ENCODE assay signal across 8 mouse cellular contexts in the genomic region with DNA sequence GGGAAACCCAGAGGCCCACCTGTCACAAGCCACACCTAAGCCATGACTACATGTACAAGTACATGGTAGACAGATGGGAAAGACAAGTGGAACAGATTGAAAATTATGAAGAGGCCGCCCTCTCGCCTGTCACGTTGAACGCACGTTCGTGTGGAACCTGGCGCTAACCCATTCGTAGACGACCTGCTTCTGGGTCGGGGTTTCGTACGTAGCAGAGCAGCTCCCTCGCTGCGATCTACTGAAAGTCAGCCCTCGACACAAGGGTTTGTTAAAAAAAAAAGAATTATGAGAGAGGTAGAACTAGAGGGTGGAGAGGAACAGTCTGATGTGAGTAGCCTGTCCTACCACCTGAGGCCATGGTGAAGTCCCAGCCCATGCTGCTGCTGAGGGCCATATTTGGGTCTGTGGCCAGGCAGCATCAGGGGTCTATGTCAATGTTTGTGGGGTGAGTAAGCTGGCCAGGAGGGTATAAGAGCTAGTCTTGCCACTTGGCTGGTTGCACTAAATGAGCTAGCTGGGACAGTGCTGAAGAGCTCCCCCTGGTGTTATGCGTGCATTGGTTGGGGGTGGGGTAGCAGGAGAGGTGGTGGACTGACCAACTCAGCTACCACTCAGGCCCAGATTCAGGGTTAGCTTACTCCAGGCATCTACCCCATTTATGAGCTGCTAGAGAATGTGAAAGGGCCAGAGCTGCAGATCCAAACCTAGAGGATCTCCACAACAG. TPM values are rescaled to one million over a fixed set of nuclear protein-coding genes. Genes with fewer than 3 reads are reported as not detected.
A peak's percentile ranks its signal among the peaks of the same experiment; 100 is the strongest.
DNase-seq lines count a peak whose midpoint lies in the region; ATAC-seq and TF ChIP-seq lines count a peak whose summit lies in the region.

No protein-coding gene starts in this region.

- no peak for DNase-seq in forebrain, postnatal 0 days
- DNase-seq in adrenal gland, adult 8-10 months, result peak; percentile 56
- peak; percentile 61 for DNase-seq in induced T-regulatory cell, adult 2 months (ENCODE audit: low read depth)
- DNase-seq in liver, adult 2 months (ENCODE audit: extremely low read depth, low read depth, low spot score), result peak; percentile 13
- peak; percentile 5 for DNase-seq in retina, postnatal 7 days (ENCODE audit: low read depth, low spot score)
- peak; percentile 63 for DNase-seq in thymus, postnatal 4 days

- H3K4me3 ChIP-seq in forebrain, postnatal 0 days (ENCODE audit: low read depth, low read length), result no peak overlapping the region
- H3K4me3 ChIP-seq in forebrain, embryonic 16.5 days (replicated peaks; ENCODE audit: low read length), result no peak overlapping the region
- H3K4me3 ChIP-seq in embryonic fibroblast, embryonic 13.5 days (ENCODE audit: insufficient read depth, low read length), result no peak overlapping the region
- no peak overlapping the region for H3K4me3 ChIP-seq in liver, adult 2 months (ENCODE audit: insufficient read depth, low read depth, low read length)

- 76% methylated on average over 16 of the region's 16 CpGs for WGBS in forebrain, postnatal 0 days
- WGBS in forebrain, embryonic 16.5 days, result 76% methylated on average over 16 of the region's 16 CpGs
- WGBS in liver, adult 2 months, result 89% methylated on average over 16 of the region's 16 CpGs

- H3K9ac ChIP-seq in forebrain, postnatal 0 days, result no peak overlapping the region
- H3K9ac ChIP-seq in forebrain, embryonic 16.5 days (replicated peaks; ENCODE audit: low read depth, low read length), result no peak overlapping the region
- H3K9ac ChIP-seq in liver, adult 2 months (ENCODE audit: low read depth, low read length), result no peak overlapping the region

- H3K9me3 ChIP-seq in forebrain, postnatal 0 days (ENCODE audit: low read length), result no peaks in the 10 kb centered on the region
- H3K9me3 ChIP-seq in forebrain, embryonic 16.5 days (ENCODE audit: control insufficient read depth, low read length), result no peaks in the 10 kb centered on the region

- peak; percentile 39 for TF ChIP-seq CTCF in forebrain, postnatal 0 days (IDR thresholded peaks at IDR 0.05; ENCODE audit: low read depth)
- peak; percentile 50; the same call in 1 of the 2 replicates for TF ChIP-seq CTCF in embryonic fibroblast, embryonic 13.5 days (IDR thresholded peaks at IDR 0.05; ENCODE audit: borderline replicate concordance, insufficient read depth, low read length)
- TF ChIP-seq CTCF in liver, adult 2 months (IDR thresholded peaks at IDR 0.05; ENCODE audit: low read depth, low read length), result peak; percentile 65

- peaks cover 4% of the 10 kb centered on the region; the same call in 1 of the 2 replicates for H3K79me2 ChIP-seq in liver, adult 2 months (ENCODE audit: control insufficient read depth, insufficient read depth, low read length)

- no peak overlapping the region for H3K27ac ChIP-seq in forebrain, postnatal 0 days (ENCODE audit: low read depth, low read length)
- H3K27ac ChIP-seq in forebrain, embryonic 16.5 days (ENCODE audit: low read length), result no peak overlapping the region
- H3K27ac ChIP-seq in embryonic fibroblast, embryonic 13.5 days (ENCODE audit: insufficient read depth, low read length), result no peak overlapping the region
- H3K27ac ChIP-seq in liver, adult 2 months (replicated peaks; ENCODE audit: insufficient read depth, low read depth, low read length), result no peak overlapping the region

- no peaks in the 10 kb centered on the region for H3K27me3 ChIP-seq in forebrain, postnatal 0 days (ENCODE audit: insufficient read depth, low read length)
- H3K27me3 ChIP-seq in forebrain, embryonic 16.5 days (replicated peaks; ENCODE audit: control insufficient read depth, insufficient read depth, low read length), result no peaks in the 10 kb centered on the region
- H3K27me3 ChIP-seq in liver, adult 2 months (ENCODE audit: control insufficient read depth, insufficient read depth, low read length), result no peaks in the 10 kb centered on the region

- no peak for TF ChIP-seq POLR2A in embryonic fibroblast, embryonic 13.5 days (IDR thresholded peaks at IDR 0.05; ENCODE audit: low read depth, low read length)
- TF ChIP-seq POLR2A in liver, adult 2 months (IDR thresholded peaks at IDR 0.05; ENCODE audit: extremely low read depth, insufficient read depth, low read length), result no peak

- ATAC-seq in forebrain, postnatal 0 days, result no peak
- no peak for ATAC-seq in forebrain, embryonic 16.5 days

- peaks cover 5% of the 10 kb centered on the region; the same call in 1 of the 2 replicates for H3K36me3 ChIP-seq in forebrain, postnatal 0 days (ENCODE audit: insufficient read depth)
- H3K36me3 ChIP-seq in forebrain, embryonic 16.5 days (ENCODE audit: control insufficient read depth, insufficient read depth), result no peaks in the 10 kb centered on the region; the same call in 1 of the 2 replicates
- peaks cover 3% of the 10 kb centered on the region; the same call in 1 of the 2 replicates for H3K36me3 ChIP-seq in liver, adult 2 months (ENCODE audit: control insufficient read depth, insufficient read depth, low read length)

- H3K4me2 ChIP-seq in forebrain, postnatal 0 days (ENCODE audit: low read depth), result no peak overlapping the region
- H3K4me2 ChIP-seq in forebrain, embryonic 16.5 days (ENCODE audit: low read length), result no peak overlapping the region

- H3K4me1 ChIP-seq in forebrain, postnatal 0 days (ENCODE audit: insufficient read depth), result no peaks in the 10 kb centered on the region
- no peaks in the 10 kb centered on the region for H3K4me1 ChIP-seq in forebrain, embryonic 16.5 days (replicated peaks; ENCODE audit: control insufficient read depth, insufficient read depth, low read length)
- H3K4me1 ChIP-seq in embryonic fibroblast, embryonic 13.5 days (ENCODE audit: control insufficient read depth, insufficient read depth, low read length), result no peaks in the 10 kb centered on the region
- H3K4me1 ChIP-seq in liver, adult 2 months (ENCODE audit: control insufficient read depth, insufficient read depth, low read length), result no peaks in the 10 kb centered on the region

RNA-seq across cellular contexts. Expression of gene Atf2, which starts 24.5 kb away (rescaled TPM):
- 73.9 and 109 TPM in 2 replicates for total RNA-seq in forebrain, postnatal 0 days (2014; rRNA removed)
- 37.2 and 88.2 TPM in 2 replicates for polyA plus RNA-seq in forebrain, postnatal 0 days (2015; fragmentation: Nextera tagmentation; extraction: Ambion mirVana)
- polyA plus RNA-seq in forebrain, embryonic 16.5 days (2015; fragmentation: Nextera tagmentation; extraction: Ambion mirVana), result 123 and 124 TPM in 2 replicates
- total RNA-seq in adrenal gland, adult 8-10 months (2022), result 10 to 100 TPM; 78.4 to 95.2 (median 88.5) TPM
- polyA plus RNA-seq in embryonic fibroblast, embryonic 13.5 days (2011; ENCODE audit: insufficient read length, low read depth, missing spikeins), result 77.2 and 79.4 TPM in 2 replicates
- total RNA-seq in liver, adult 2 months (2014; rRNA removed), result 15.4 and 17.3 TPM in 2 replicates
- 6.8 and 7.1 TPM in 2 replicates for polyA plus RNA-seq in liver, adult 2 months (2012; rRNA removed)

RNA-seq across cellular contexts. Expression of gene Atp5g3, which starts 43.2 kb away (rescaled TPM):
- 301 and 309 TPM in 2 replicates for total RNA-seq in forebrain, postnatal 0 days (2014; rRNA removed)
- polyA plus RNA-seq in forebrain, postnatal 0 days (2015; fragmentation: Nextera tagmentation; extraction: Ambion mirVana), result 1,154 and 1,215 TPM in 2 replicates
- 848 and 855 TPM in 2 replicates for polyA plus RNA-seq in forebrain, embryonic 16.5 days (2015; fragmentation: Nextera tagmentation; extraction: Ambion mirVana)
- 1,000 to 10,000 TPM in 1 of 4 experiments, 100 to 1,000 TPM in 3; 516 to 1,227 (median 754) TPM for total RNA-seq in adrenal gland, adult 8-10 months (2022)
- polyA plus RNA-seq in embryonic fibroblast, embryonic 13.5 days (2011; ENCODE audit: insufficient read length, low read depth, missing spikeins), result 388 and 438 TPM in 2 replicates
- total RNA-seq in liver, adult 2 months (2014; rRNA removed), result 380 and 510 TPM in 2 replicates
- polyA plus RNA-seq in liver, adult 2 months (2012; rRNA removed), result 749 and 835 TPM in 2 replicates
